Mouse (Mus musculus) Muller cell, postnatal 12 days (primary cell): ENCODE measurements around the gene Stx12.

ENCODE experiments used
- DNase-seq: peaks from one replicate; pipeline ENCODE4 v3.0.0-alpha.2; 2015; ENCODE audit errors: inconsistent ontology term

Gene Stx12

DNA sequence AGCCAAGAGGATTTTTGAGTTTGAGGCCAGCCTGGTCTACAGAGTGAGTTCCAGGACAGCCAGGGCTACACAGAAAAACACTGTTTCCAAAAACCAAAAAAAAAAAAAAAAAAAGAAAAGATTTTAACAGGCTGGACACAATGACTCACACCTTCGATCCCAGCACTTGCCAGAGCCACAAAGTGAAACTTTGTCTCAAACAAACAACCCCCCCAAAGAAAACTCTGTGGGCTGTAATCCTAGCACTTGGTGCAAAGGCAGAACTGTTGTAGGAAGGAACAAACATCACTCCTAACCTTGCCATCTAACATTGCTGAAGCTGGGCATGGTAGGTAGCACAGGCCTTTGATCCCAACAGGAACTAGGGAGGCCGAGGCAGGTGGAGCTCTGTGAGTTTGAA lies 19.5 kb downstream of the Stx12 start:
- no peak for DNase-seq

DNA sequence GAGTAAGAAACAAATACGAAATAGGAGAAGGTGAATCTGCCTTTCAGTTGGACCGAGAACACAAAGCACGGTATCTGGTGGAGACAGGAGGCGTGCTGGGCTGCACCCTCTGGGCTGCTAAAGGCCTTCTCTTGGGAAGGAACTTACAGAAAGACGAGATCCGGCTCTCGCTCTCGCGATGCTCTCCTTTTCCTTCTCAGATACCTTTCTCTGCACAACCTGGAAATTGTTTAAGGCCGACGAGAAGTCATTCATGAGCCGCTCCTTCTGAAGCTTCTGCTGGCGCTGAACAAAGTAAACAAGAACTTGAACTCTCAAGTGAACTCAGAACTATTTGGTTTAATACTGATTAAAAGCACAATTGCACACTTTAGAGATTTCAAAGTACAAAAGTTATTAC lies 21.3 kb downstream of the Stx12 start:
- DNase-seq, result no peak

DNA sequence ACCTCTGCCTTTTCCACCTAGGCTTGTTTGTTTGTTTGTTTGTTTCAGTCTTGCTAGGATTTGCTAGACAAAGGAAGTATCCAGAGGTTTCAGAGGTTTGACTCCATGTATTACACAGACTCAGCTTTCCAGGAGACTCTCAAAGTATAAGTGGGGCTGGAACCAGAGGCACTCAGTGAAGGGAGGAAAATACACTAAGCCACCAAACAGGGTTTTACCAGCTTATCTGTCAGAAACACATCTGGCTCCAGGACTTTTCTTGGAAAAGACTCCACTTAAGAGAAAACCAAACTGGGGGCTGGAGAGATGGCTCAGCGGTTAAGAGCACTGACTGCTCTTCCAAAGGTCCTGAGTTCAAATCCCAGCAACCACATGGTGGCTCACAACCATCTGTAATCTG lies 23.4 kb downstream of the Stx12 start:
- no peak for DNase-seq

DNA sequence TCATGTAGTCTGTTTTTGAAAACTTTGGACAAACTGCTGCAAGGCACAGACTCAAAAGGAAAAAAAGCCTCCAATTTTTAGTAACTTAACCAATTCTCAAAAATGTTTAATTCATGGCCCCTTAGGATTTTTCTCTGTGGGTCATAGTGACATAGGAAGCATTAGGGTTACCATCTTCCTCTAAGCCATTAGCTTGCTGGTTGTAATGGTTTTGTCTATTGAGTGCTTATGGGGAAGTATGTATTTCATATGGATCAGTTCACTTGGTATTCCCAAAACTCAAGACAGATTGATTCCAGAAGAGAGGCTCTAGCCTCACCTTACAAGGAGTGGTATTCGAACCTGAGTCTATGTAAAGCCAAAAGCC lies 40.6 kb downstream of the Stx12 start:
- DNase-seq, result no peak

DNA sequence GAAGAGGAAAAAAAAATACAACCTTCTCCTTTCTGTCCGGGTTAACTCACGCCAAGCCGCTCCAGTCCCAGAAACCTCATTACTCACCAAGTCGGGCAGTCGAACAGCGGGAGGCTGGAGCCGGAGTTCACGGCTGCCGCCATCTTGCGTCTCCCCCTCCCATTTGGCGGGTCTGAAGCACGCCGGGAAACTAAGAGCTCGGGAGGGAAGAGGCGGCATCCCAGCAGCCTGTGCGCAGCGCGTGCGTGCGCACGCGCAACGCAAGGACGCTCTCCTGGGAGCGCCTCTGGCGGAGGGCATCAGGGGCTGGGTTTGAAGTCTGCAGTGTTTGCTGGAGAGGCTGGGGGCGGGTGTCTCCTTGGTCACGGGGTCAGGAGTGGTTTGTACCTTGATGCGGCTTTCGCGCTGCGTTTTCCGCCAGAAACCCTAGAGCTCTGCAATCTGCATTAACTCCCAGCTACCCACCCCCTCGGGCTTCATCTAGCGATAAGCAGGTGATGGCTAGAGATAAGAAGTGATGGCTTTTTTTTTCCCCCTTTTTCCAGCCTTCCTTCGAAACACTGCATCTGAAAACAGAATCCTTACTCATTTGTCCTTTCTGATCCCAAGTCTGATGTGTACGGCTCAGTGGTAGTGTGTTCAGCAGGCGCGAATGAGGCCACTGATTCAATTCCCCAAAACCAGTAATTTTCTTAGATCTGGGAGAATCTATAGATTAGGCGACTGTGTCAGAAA lies 41.2 kb downstream of the Stx12 start, which contains the start of gene Ppp1r8:
Gene Ppp1r8 (minus strand): TSS at position 200 of the 735 bp plus-strand sequence.
- peak; percentile 96 for DNase-seq

DNA sequence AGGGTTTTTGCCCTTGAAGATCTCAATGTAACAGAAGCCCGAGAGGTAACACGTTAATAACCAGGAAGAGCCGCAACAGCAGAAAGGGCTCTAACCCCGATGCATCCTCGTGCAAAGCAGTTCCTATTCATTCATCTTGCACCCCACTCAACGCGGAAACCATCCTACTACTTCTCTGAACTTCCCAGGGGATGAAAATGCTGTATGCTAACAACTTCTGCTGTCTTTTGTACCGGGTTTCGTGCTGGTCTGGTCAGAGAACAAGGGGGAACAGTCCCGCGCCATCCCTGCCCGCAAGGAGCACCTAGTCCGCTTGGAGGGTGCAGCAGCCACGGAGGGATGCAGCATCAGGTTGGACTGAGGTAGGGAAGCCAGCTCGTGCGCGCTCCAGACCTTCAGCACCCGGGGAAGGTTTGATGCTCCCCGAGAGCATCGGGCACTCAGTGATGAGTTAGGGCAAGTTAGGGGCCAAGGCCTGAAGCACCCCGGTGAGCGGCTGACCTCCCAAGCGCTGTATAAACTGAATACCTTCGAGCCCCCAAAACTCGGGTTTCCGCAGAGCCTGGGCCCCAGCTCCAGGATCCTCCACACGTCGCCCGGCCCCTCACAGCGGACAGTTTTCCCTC lies 41.9 kb downstream of the Stx12 start:
- peak; percentile 58 for DNase-seq

DNA sequence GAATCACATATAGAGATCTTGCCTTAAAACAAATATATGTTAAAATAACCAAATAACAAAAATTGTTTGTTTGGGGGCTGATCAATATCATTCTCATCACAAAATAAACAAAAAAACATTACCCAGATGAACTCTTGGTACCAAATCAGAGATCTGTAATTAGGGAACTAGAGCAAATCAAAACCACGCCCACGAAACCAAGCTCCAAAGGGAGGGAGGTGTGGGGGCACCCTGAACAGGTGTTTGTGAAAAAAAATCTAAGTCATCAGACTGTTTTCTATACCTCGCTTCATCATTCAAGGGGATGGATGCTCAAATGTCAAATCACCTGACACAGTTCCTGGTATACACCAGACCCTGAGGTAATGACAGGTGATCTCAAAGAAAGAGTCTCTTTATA lies 42.8 kb downstream of the Stx12 start:
- no peak for DNase-seq

DNA sequence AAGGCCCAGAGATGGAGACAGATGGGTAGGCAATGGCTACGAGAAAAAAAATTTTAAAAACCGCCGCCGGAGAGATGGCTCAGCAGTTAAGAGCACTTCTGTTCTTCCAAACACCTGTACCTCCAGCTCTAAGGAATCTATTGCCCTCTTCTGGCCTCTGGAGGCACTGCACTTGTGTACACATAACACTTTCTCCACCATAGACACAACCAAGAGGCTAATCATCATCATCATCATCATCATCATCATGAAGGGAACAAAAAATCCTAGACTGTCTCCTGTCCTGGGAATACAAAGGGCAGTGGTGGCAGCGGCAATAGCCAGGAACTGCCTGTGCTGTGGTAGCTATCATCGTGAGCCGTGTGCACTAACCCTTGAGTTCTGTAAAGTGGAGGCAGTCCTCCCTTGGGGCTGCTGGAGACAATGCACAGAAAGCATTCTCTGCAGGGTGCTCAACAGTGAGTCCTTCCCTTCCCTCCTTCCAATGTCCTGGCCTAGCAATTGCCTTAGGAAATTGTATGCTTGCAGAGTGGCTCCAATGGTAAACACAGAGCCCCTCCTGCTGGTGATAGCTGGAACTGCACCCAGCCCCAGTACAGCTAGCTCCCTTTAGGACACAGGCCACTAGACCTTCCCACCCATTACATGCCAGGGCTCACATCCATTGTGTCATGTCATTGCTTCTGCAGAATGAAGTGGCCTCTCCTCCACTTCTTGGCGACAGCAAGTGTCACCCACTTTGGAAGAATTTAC lies 60.5 kb downstream of the Stx12 start:
- DNase-seq, result peak; percentile 45

DNA sequence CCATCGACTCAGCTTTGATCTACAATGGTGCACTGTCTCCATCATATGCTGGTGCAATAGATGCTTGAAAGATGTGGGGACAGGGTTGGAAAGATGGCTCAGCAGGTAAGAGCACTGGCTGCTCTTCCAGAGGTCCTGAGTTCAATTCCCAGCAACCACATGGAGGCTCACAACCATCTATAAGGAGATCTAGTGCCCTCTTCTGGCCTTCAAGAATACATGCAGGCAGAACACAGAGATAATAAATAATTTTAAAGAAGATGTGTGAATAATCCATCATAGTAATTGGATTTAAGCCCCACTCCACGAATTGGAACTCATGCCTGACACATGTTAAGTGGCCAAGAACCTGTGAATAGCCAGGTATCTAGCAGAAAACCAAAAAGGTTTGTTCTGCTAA lies 65.9 kb downstream of the Stx12 start:
- no peak for DNase-seq

DNA sequence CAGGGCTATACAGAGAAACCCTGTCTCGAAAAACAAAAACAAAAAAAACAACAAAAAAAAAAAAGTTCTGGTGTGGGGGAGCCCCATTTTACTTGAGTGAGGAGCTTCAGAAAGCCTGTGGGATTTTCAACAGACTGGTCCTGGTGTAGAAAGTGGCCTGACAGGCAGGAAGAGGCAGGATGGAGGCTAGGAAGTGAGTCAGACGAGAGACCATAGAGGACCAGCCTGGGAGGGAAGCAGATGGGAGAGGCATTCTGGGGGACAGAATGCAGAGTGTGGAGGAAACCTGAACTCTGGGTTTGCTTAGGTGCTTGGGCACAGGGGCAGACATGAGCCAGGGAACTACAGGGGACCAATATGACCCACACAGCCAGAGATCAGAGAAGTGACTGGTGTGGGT lies 67.5 kb downstream of the Stx12 start:
- DNase-seq, result no peak

DNA sequence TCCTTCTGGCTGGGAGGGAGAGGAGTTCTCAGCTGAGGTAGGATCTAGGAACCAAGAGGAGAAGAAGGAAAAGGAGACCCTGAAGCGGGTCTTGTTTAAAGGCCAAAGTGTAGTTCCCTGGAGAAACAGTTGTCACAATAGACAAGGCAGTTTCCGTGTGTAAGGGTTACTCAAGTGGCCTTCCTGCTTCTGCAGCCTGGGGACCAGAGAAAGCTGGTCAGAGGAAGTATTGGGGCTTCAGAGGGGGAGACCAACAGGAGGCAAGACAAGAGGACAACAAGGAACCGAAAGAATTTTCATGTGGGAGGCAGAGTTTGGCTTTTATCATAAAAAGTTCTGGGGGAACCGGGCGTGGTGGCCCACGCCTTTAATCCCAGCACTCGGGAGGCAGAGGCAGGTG lies 67.9 kb downstream of the Stx12 start:
- no peak for DNase-seq

DNA sequence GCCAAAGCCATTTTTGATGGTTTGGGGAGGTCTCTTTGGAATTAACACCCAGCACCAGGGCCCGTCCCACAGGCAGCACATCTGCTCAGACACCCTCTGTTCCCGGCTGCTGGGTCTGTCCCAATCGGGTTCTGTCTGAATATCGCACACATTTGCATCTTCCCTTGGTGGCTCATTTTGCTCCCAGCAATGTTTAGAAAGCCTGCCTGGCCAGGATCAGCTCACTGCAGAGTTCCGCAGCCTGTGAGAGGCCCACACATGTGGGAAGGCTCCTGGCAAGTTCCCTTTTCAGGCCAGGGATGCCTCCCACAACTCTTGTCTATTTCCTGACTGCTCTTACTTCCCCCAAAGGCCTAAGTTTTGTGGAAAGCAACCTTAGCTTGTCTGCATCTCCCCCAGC lies 74.7 kb downstream of the Stx12 start:
- no peak for DNase-seq

DNA sequence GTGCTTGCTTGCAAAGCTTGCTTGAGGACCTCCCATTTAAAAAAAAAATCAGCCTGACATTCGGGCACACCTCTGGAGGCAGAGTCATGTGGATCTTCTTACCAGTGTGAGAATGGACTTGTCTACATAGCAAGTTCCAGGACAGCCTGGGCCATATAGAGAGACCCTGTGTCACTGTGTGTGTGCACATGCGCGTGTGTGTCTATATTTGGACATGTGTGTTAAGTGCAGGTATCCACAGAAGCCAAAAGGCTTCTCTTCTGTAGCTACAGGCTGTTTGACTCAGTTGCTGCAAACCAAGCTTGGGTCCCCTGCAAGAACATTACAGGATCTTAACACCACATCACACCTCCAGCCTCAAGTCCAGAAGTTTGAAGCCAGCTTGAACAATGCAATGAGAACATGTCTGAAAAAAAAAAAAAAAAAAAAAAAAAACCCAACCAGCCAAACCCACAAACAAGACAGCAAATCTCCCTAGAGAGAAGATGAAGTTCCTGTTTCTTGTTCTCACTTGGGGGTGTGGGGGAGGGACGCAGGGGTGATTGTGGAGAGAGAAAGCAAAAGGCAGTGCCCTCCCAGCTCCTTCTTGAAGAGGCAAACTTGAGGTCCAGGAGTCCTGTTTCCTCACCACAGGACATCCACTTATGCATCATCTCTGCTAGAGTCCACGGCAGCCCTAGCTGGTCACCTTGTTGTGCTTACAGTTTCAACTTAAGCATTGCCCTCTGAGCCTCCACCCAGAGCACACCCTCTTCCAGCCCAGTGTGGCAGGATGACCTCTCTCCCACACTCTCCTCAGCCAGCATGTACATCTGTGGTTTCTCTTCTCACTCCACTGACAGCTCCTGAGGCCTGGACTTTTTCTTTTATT lies 76.3 kb downstream of the Stx12 start:
- DNase-seq, result no peak

DNA sequence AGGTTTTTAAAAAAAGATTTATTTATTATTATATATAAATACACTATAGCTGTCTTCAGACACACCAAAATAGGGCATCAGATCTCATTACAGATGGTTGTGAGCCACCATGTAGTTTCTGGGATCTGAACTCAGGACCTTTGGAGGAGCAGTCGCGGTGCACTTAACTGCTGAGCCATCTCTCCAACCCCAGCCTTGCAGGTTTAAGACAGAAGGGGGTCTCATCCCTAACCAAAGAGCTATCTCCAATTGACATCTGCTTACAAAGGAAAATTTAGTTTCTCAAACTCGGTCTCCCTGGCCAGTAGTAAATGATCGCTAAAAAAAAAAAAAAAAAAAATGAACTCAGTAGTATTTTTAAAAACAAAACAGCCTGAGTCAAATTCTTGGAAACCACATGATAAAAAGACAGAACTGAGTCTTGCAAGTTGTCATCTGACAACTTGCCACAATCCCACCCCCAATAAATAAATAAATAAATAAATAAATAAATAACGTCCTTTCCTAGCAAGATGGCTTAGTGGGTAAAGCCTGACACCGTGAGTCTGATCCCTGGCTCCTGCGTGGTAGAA lies 77.6 kb downstream of the Stx12 start:
- DNase-seq, result no peak

DNA sequence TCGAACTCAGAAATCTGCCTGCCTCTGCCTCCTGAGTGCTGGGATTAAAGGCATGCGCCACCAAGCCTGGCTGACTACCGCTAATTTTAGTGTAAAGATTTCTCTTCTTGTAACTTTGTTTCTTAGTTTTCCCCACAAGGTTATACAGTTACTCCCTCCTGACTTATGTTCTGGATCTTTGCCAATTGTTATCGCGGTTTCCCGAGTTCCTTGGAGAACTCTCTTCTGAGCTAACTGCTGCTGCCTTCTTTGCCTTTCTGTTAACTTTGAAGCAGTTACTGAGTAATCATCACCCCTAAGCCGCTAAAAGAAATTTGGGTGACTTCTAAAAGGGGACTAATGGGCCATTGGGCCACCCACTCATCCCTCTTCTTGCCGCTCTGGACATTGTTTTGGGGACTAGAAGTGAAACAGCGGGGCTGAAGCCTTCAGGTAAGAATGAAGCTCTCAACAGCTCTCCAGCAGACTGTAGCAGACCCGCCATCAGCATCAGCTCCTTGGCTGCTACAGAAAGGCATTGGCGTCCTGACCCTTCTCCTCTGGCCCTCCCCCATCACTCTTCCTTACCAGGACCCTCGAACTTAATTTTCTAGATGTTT lies 78.6 kb downstream of the Stx12 start:
- no peak for DNase-seq

DNA sequence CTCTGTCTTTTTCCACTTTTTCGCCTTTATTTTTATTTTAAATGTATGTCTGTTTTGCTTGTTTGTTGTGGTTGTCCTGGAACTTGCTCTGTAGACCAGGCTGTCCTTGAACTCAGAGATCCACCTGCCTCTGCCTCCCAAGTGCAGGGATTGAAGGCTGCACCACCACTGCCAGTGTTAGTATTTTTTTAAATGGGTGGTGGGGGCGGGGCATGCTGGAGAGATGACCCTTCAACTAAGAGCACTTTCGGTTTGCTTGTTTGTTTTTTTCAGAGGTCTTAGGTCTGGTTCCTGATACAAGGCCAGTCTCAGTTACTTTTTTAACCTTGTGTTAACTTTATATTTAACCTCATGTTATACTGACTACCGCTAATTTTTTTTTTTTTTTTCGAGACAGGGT lies 79.2 kb downstream of the Stx12 start:
- no peak for DNase-seq

DNA sequence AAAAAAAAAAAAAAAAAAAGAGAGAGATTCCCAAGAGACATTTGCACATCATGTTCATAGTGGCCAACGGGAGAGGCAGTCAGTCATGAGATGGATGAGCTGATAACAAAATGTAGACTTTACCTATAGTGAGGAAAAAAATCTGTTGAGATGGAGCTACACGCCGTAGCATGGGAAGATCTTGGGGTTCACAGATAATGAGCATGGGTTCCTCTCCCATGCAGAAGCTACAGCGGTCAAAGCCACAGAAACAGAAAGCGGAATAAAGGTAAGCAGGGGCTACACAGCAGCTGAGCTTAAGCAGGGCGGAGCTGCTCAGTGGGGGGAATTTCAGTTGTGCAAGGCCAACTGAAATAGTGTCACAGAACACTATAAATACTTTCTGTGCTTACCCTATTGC lies 80.0 kb downstream of the Stx12 start:
- DNase-seq, result no peak

DNA sequence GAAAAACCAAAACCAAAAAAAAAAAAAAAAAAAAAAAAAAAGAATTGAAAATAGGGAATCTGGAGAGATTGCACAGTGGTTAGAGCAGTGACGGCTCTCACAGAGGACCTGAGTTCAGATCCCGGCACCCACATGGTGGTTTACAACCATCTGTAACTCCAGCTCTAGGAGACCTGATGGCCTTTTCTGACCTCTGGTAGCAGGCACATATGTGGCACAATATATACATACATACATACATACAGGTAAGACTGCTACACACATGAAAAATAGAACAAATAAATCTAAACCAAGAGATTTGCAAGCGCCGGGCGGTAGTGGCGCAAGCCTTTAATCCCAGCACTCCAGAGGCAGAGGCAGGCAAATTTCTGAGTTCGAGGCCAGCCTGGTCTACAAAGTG lies 80.4 kb downstream of the Stx12 start:
- no peak for DNase-seq
